Mouse (Mus musculus) spleen, adult 2 months (tissue): ENCODE measurements at regions not wholly inside any gene's neighbourhood (a gene's known extent, or its start where the extent isn't known, plus 50 kb on each side); places are given as distances from the start of the nearest gene placed in this dataset.

Experiments used
- DNase-seq, 2 experiments: peaks; one replicate each; pipeline versions ENCODE4 v3.0.0 to v3.0.0-alpha.2; 2012 to 2021; ENCODE audit warnings: low spot score in 2 of 2, low read depth in 1 of 2
- H3K27ac ChIP-seq: fragments of 200-500 bp; 2 replicates; pipeline ENCODE4 v1.5.1; 2012; ENCODE audit warnings: low read length, inconsistent platforms; ENCODE audit not compliant: insufficient read depth
- H3K27me3 ChIP-seq: fragments of 200-500 bp; 2 replicates; pipeline ENCODE4 v1.6.1; 2012; ENCODE audit warnings: mild to moderate bottlenecking, moderate library complexity, low read length, inconsistent platforms; ENCODE audit not compliant: control insufficient read depth, insufficient read depth
- H3K36me3 ChIP-seq: fragments of 200-500 bp; 2 replicates; pipeline ENCODE4 v1.6.1; 2012; ENCODE audit warnings: mild to moderate bottlenecking, low read length, inconsistent platforms; ENCODE audit not compliant: control insufficient read depth, insufficient read depth
- H3K4me1 ChIP-seq: fragments of 200-500 bp; 2 replicates; pipeline ENCODE4 v1.6.1; 2011; ENCODE audit warnings: inconsistent platforms; ENCODE audit not compliant: control insufficient read depth, insufficient read depth, insufficient read length
- H3K4me3 ChIP-seq: fragments of 200-500 bp; 2 replicates; pipeline ENCODE4 v1.5.1; 2011; ENCODE audit warnings: mild to moderate bottlenecking, inconsistent platforms; ENCODE audit not compliant: insufficient read depth, insufficient read length; ENCODE audit errors: extremely low read depth
- CTCF ChIP-seq: fragments of 200-500 bp; IDR thresholded peaks from 2 replicates; pipeline ENCODE4 v1.5.1; 2011; ENCODE audit warnings: mild to moderate bottlenecking, inconsistent platforms; ENCODE audit not compliant: insufficient read depth, insufficient read length, insufficient replicate concordance; ENCODE audit errors: extremely low read depth
- POLR2A ChIP-seq: fragments of 200-500 bp; IDR thresholded peaks from 2 replicates; pipeline ENCODE4 v1.6.1; 2011; ENCODE audit warnings: low read depth, low read length, inconsistent platforms
- WGBS: fragments of 180-500 bp; shearing (Covaris S2); methylation state at CpG from one replicate; pipeline ENCODE4 v1.1.7; 2018; 5-methylcytosine and 5-hydroxymethylcytosine counted together

DNA sequence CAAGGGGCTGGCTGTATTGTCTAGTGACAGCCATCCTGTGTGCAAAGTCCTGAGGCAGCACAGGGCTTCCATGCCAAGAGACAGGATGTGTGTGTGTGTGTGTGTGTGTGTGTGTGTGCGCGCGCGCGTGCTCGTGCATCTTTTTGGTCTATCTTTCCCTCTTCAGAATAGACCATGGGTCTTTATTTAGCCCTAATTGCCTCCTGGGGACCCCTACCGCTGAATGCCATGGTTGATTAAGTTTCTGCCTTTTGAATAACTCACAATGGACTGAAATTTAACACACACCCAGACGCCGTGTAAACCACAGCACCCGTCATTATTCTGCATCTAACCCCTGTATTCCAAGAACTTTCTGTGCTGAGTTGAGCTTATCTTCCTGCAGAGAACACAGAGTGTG lies 435.2 kb upstream of the Kcnab2 start:
- Histone ChIP-seq H3K36me3 (no peaks in the 10 kb centered on the region), H3K4me1 (no peaks in the 10 kb centered on the region), H3K4me3 (no peak overlapping the region), H3K27ac (no peak overlapping the region), H3K27me3 (no peaks in the 10 kb centered on the region)
- no peak for DNase-seq
- 87% methylated on average over 10 of the region's 10 CpGs for WGBS
- TF ChIP-seq POLR2A = no peak
- TF ChIP-seq CTCF = no peak

GRCm38 (mm10) chr4:152908235-152908634 lies 430.6 kb upstream of the Kcnab2 start:
- H3K27me3 ChIP-seq = no peaks in the 10 kb centered on the region
- H3K36me3 ChIP-seq = no peaks in the 10 kb centered on the region
- TF ChIP-seq POLR2A (no peak), CTCF (no peak)
- no peak overlapping the region for H3K4me3 ChIP-seq
- no peaks in the 10 kb centered on the region for H3K4me1 ChIP-seq
- DNase-seq = no peak
- WGBS = 95% methylated on average over 5 of the region's 5 CpGs
- H3K27ac ChIP-seq = no peak overlapping the region

- WGBS = 79% methylated on average over 11 of the region's 11 CpGs
Observed at GRCm38 (mm10) chr4:152902851-152903250, 425.2 kb upstream of the Kcnab2 start.

GRCm38 (mm10) chr4:152900049-152900448 lies 422.4 kb upstream of the Kcnab2 start:
- 83% methylated on average over 4 of the region's 4 CpGs for WGBS

More at GRCm38 (mm10) chr4:152902851-152903250, 425.2 kb upstream of the Kcnab2 start:
- H3K27ac ChIP-seq = no peak overlapping the region
- H3K27me3 ChIP-seq = no peaks in the 10 kb centered on the region
- TF ChIP-seq CTCF (no peak), POLR2A (no peak)
- no peaks in the 10 kb centered on the region for H3K4me1 ChIP-seq
- no peak for DNase-seq
- H3K36me3 ChIP-seq = no peaks in the 10 kb centered on the region
- no peak overlapping the region for H3K4me3 ChIP-seq

GRCm38 (mm10) chr4:152895076-152895475 lies 417.4 kb upstream of the Kcnab2 start:
- Histone ChIP-seq H3K27ac (no peak overlapping the region), H3K27me3 (no peaks in the 10 kb centered on the region), H3K4me1 (no peaks in the 10 kb centered on the region), H3K36me3 (no peaks in the 10 kb centered on the region), H3K4me3 (no peak overlapping the region)
- 74% methylated on average over 13 of the region's 13 CpGs for WGBS
- DNase-seq = no peak
- TF ChIP-seq POLR2A (no peak), CTCF (no peak)

More at GRCm38 (mm10) chr4:152900049-152900448, 422.4 kb upstream of the Kcnab2 start:
- Histone ChIP-seq H3K27me3 (no peaks in the 10 kb centered on the region), H3K27ac (no peak overlapping the region), H3K4me1 (no peaks in the 10 kb centered on the region), H3K36me3 (no peaks in the 10 kb centered on the region), H3K4me3 (no peak overlapping the region)
- no peak for TF ChIP-seq POLR2A
- TF ChIP-seq CTCF = no peak
- DNase-seq = no peak

DNA sequence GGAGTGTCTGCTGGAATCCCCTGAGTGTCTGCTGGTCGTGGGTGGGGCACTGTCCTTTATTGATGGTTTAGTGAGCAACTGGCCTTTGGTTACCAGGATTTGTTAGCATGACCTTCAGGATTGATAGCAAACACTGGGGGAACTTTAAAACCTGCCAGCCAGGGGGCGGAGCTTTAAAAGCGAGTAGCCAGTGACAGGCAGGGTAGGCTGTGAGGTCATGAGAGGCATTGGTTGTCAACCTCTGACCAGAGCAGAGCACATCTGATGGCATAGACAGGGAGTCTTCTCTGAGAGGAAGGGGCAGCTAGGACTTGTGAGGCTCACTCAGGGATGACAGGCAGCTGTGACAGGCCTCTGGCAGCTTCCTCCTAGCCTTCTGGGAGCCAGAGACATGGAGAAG lies 415.3 kb upstream of the Kcnab2 start:
- Histone ChIP-seq H3K36me3 (no peaks in the 10 kb centered on the region), H3K27me3 (no peaks in the 10 kb centered on the region), H3K4me3 (no peak overlapping the region), H3K4me1 (no peaks in the 10 kb centered on the region), H3K27ac (no peak overlapping the region)
- no peak for DNase-seq
- TF ChIP-seq CTCF (no peak), POLR2A (no peak)
- WGBS = 79% methylated on average over 3 of the region's 3 CpGs

DNA sequence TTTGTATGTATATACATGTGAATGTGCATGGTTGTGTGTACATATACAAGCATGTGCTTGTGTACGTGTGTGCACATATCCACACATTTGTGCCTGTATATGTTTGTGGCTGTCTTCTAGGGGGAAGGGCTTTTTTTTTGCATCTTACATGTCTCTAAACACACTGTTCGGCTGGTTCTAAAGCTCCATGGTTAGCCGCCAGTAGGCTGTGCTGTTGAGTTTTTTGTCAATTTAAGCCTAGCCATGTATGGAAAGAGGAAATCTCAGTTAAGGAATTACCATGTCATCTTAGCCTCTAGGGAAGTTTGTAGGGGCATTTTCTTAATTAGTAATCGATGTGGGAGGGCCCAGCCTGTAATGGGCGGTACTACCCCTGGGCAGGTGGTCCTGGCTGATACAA lies 411.5 kb upstream of the Kcnab2 start:
- Histone ChIP-seq H3K36me3 (no peaks in the 10 kb centered on the region), H3K27ac (no peak overlapping the region), H3K4me3 (no peak overlapping the region), H3K4me1 (no peaks in the 10 kb centered on the region), H3K27me3 (no peaks in the 10 kb centered on the region)
- no peak for DNase-seq
- WGBS = 84% methylated on average over 5 of the region's 5 CpGs
- TF ChIP-seq POLR2A = no peak

- Histone ChIP-seq H3K27me3 (no peaks in the 10 kb centered on the region), H3K4me1 (no peaks in the 10 kb centered on the region), H3K4me3 (no peak overlapping the region), H3K27ac (no peak overlapping the region), H3K36me3 (no peaks in the 10 kb centered on the region)
- DNase-seq = no peak
- no peak for TF ChIP-seq CTCF
- TF ChIP-seq POLR2A = no peak
- WGBS = 86% methylated on average over 14 of the region's 14 CpGs
Observed at GRCm38 (mm10) chr4:152888306-152888705, 410.6 kb upstream of the Kcnab2 start.
